Mouse (Mus musculus) embryo, embryonic 10 days (tissue): ENCODE results near the gene Rbfox1.
A peak's percentile ranks its signal among the peaks of the same experiment; 100 is the strongest.

Experiments
- DNase-seq: peaks from one replicate; pipeline ENCODE4 v3.0.0-alpha.2; 2015; ENCODE audit warnings: low spot score

The Rbfox1 gene

DNA sequence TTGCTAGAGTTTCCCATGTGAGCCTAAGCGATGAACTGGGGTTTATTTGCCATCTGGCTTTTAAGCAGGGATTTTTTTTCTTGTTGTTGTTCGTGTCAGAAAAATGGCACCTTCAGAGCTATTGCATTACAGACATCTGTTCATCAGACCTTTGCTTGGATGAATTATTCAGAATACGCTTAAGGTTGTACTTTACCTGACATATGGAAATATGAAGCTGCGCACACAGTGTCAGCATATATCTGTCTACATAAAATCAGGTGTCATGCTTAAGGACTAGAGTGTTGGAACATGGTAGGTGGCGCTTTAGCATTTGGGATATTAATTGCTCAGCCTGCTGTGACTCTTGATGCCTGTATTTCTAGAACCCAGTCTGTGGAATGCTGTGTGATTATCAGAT is 819.7 kb downstream of the Rbfox1 start:
- no peak for DNase-seq

DNA sequence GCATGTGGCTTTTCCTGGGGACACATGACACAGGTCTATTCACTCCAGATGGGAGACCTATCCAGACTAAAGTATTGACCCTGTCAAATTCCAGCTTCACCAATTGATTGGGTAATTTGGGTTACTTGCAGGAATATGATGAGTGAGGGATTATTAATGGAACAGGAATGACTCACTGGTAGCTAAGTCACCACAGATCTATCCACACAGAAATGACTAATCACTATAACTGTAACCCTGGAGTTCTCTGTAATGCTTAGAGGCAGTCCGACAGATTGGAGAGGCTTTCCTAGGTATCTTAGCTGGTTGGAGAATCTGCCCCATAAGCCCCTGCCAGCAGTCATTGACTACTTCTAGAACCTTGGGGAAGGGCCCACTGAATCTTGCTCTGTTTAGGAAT is 827.2 kb downstream of the Rbfox1 start:
- DNase-seq = no peak

DNA sequence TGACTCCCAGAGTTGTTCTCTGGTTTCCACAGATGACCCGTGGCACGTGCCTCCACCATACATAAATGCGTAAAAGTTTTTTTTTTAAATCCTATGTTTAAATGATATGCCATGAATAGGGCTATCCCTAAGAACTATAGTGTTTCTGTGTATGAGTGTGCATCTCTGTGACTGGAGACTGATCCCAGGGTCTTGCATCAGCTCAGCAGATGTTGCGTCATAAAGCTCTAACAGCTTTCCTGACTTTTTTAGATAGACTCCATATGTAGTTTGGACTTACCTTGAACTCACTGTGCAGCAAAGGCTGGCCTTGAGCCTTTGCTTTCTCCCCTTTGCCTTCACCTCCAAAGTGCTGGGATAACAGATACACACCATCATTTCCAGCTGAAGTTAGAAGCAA is 830.1 kb downstream of the Rbfox1 start:
- DNase-seq = no peak

DNA sequence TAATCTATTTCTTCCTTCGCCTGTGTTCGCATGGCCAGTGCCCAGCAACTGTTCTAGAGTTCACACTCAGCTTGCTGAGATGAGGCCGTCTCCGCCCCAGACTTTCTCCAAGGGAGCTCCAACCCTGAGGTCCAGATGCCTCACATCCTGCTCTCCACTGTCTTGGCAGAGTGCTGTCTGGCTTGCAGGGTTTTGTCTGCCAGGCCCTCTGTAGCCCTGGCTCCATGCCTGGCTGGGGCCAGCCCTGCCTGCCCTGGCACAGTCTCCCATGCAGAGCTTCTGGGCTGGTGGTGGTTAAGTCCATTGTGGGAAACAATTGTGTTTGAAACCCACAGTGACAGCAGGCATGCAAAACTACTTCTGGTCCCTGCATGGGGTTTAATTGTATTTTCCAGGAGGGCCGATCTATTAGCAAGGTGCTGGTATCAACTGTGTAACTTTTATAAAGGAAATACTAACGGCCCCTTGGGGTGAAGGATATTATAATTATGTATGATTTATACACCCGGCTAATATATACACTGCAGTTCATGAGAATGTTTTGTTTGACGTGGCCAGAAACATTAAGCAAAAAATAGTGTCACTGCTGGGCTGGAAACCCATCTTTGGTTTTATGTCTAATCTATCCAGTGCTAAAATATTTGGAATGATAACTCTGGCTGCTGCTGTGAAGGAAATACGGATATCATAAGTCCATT is 831.2 kb downstream of the Rbfox1 start:
- DNase-seq = no peak

DNA sequence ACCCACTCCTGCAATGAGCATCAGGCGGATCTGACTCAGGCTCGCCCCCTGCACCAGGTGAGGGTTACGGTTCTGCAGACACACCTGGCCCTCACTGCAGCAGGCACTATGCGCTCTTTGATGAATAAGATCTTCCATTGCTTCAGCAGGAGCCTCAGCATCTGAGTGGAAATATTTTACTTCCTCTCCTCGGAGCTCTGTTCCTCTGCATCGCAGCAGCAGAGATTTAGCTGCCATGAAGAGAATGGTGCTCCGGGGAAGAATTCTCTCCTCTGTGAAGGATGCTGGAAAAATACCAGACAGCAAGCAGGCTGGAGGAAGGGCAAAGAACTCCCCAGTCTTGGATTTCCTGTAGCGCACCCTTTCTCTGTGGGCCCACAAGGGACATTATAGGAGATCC is 833.9 kb downstream of the Rbfox1 start:
- DNase-seq = no peak

GRCm38 (mm10) chr16:6732646-6733045 is 847.5 kb downstream of the Rbfox1 start:
- no peak for DNase-seq

- DNase-seq = no peak
Measured at GRCm38 (mm10) chr16:6733427-6733826, 848.3 kb downstream of the Rbfox1 start.

DNA sequence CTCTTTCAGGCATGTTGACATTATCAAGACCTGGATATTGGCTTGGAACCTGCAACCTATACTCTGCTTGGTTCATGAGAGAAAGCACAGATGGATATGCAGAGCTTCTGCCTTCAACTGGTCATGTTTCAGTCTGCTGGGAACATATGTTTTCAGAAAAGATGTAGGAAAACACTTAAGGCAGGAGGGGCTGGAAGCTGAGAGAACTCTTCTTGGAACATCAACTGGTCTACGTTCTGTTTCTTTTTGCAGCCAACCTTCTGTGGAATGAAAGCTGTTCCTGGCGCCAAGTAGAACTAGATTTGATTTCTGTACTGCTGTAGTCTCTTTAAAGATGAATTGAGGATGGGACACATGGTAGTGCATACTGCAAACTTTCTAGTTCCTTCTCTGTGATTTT is 851.4 kb downstream of the Rbfox1 start:
- no peak for DNase-seq

DNA sequence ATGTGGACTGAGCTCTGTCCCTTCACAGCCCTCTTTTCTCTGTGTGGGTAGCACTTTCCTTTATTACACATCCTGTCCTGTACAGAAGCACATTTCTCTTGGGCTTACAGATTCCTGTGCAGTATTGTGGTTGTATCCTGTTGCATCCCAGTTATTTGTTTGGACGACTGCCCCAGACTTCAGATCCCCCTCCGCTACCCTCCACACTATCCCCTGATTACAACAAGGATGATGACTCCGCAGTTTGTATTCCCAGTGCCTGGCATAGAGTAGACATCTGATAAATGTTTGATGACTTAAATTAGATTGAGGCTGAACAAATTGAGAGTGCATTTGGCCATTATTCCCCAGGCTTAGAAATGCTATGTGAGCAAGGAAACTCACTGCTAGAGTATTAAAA is 851.8 kb downstream of the Rbfox1 start:
- DNase-seq = no peak

DNA sequence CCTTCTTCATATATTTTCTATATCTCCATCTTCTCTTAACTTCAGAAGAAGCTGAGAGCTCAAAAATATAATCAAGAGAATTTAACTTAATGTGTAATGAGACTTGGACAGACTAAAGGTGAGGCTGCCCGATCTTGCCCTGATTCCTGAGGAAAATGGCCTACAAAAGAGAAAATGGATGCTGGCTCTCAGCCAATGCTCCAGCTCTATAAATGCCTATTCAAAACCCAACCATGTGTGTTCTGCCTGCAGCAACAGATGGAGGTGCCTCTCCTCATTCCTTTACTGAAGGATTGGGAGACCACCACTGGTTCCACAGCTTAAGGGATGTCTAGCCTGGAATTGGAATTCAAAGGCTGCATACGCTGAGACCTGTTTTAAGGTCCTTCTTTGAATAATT is 861.0 kb downstream of the Rbfox1 start:
- no peak for DNase-seq

GRCm38 (mm10) chr16:6750491-6750890 is 865.3 kb downstream of the Rbfox1 start:
- DNase-seq = no peak

- no peak for DNase-seq
Measured at GRCm38 (mm10) chr16:6754847-6755246, 869.7 kb downstream of the Rbfox1 start.

GRCm38 (mm10) chr16:6769495-6770237 is 884.5 kb downstream of the Rbfox1 start:
- DNase-seq = peak; percentile 8

DNA sequence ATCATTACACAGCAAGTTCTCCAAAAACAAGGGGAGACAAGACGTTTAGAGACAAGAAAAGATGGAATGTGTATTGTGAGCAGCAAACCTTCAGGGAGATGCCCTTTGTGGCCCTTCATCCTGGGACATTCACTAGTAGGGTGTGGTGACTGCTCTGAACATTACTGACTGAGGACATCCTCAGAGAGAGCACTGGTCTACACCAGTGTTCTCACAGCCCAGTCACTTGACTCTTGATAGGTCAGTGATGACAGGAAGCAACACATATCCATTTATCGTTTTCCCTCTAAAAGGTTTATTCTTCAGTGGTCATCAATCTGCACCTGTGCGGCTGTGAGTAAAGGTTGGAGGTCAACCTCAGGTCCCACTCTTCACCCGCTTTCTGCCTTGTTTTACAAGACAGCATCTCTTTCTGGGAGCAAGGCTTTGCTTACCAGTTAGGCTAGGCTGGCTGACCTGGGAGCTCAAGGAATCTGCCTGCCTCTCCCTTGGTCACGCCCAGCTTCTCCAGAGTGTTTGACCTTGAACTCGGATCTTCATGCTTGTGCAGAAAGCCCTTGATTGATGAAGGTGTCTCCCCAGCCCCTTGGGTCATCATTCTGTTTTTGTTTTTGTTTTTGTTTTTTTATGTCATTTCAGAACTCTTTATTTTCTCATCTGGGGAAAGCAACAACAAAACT is 892.5 kb downstream of the Rbfox1 start:
- no peak for DNase-seq

DNA sequence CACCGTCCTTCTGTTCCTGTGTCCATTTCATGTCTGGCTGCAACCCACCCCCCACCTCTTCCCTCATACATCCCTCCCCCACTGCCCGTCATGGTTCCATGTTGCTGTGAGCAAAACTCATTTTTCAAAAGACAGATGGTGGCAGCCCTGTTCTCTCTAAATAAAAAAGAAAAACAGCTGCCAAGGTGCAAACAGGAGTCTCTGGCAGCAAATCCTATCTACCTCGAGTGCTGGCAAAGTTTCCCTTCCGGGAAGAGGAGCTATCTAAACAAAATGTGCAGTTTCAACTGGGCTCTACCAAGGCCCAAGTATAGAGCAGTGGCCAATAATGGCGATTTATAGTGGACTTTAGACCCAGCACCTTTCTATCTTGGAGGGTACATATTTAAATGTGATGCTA is 899.0 kb downstream of the Rbfox1 start:
- DNase-seq = no peak

DNA sequence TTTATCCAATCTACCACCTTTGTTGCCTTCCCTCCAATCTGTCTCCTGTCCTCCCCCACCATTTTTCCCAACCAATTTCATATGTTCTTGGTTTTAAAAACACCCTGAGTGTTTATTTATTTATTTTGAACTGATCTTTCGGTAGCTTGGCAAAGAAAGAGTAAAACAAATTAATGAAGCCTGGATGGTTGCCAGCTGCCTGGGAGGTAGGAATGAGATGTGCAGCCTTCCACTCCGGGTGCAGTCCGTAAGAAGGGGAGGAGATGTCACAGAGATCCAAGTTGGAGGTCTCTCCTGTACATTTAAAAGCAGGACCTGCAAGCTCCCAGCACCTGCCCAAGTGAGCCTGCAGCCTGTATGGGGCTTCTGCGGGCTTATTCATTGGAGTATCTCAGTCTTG is 899.9 kb downstream of the Rbfox1 start:
- DNase-seq = no peak

- no peak for DNase-seq
Measured at GRCm38 (mm10) chr16:6791218-6791617, 906.1 kb downstream of the Rbfox1 start.

- DNase-seq = peak; percentile 87
Measured at GRCm38 (mm10) chr16:6791655-6792054, 906.5 kb downstream of the Rbfox1 start.

GRCm38 (mm10) chr16:6806246-6806645 is 921.1 kb downstream of the Rbfox1 start:
- DNase-seq = no peak

DNA sequence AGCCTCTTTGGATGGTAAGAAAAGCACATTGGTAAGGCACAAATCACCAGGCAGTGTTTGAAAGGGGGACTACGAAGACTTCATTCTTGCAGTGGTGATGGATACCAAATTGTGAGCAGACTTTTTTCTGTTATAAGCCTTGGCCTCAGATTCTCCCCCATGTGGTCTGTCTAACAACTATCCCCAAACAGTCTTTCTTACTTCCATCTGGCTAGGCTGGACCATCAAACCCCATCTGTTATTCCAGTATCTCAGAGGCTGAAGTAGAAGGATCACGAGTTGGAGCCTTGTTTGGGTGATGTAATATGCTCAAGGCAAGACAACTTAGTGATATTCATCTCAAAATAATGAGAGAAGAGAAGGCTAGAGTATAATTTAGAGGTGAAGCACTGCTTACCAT is 922.7 kb downstream of the Rbfox1 start:
- DNase-seq = no peak

DNA sequence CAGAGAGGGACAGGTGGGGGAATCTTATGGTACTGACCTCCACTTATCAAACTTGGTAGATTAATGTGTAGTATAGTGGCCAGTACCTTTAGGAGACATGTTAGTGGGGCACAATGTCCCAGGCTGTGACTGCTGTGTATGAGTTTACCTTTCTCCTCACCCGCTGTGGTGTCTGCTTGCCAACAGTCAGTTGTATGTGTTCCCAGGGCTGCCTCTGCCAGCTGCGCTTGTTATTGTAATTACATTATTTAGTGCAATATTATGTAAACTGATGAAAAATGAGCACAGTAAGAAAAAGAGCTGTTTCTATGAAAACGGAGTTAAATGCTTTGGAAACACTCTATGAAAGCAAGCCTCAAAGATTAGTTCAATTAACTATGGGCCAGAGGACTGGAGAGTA is 928.7 kb downstream of the Rbfox1 start:
- no peak for DNase-seq

GRCm38 (mm10) chr16:6821741-6822140 is 936.6 kb downstream of the Rbfox1 start:
- DNase-seq = no peak

GRCm38 (mm10) chr16:6829892-6830524 is 944.9 kb downstream of the Rbfox1 start:
- no peak for DNase-seq
